Mouse (Mus musculus) frontal cortex, adult 2 months (tissue): ENCODE data around the gene Pou6f2. TPM values are rescaled to one million over a fixed set of nuclear protein-coding genes. Genes with fewer than 3 reads are reported as not detected.

Experiments
- DNase-seq, 2 experiments: peaks; one replicate each; pipeline ENCODE4 v3.0.0; 2022; ENCODE audit warnings: low spot score in 1 of 2; ENCODE audit errors: extremely low spot score in 1 of 2
- polyA plus RNA-seq: library from polyadenylated mRNA; depleted of rRNA; stranded (reverse); fragments of >200 nt; gene quantifications from 2 replicates; pipeline ENCODE4 v1.2.3, GENCODE M21; 2012; rRNA removed

Pou6f2 gene
- polyA plus RNA-seq: 0.64 and 0.92 TPM in 2 replicates

GRCm38 (mm10) chr13:18397586-18397985 lies at the start of gene Pou6f2:
Gene Pou6f2 (minus strand): TSS chr13:18397686.
- no peak for DNase-seq

GRCm38 (mm10) chr13:18439858-18440257 lies 42.4 kb upstream of the Pou6f2 start:
- no peak for DNase-seq

- peak in 1 of 2 experiments; percentile 24 for DNase-seq
Observed at GRCm38 (mm10) chr13:18387673-18388072, 9.8 kb downstream of the Pou6f2 start.

GRCm38 (mm10) chr13:18363373-18363772 lies 34.1 kb downstream of the Pou6f2 start:
- no peak for DNase-seq

- DNase-seq: no peak
Observed at GRCm38 (mm10) chr13:18344580-18345333, 52.7 kb downstream of the Pou6f2 start.

- DNase-seq: peak; percentile 12 to 40
Observed at GRCm38 (mm10) chr13:18338910-18339501, 58.5 kb downstream of the Pou6f2 start.

GRCm38 (mm10) chr13:18338022-18338421 lies 59.5 kb downstream of the Pou6f2 start:
- DNase-seq: peak; percentile 55 to 62

- no peak for DNase-seq
Observed at GRCm38 (mm10) chr13:18334035-18334434, 63.5 kb downstream of the Pou6f2 start.

GRCm38 (mm10) chr13:18332596-18332995 lies 64.9 kb downstream of the Pou6f2 start:
- no peak for DNase-seq

GRCm38 (mm10) chr13:18323980-18324678 lies 73.4 kb downstream of the Pou6f2 start:
- DNase-seq: no peak

GRCm38 (mm10) chr13:18323407-18323806 lies 74.1 kb downstream of the Pou6f2 start:
- no peak for DNase-seq

- no peak for DNase-seq
Observed at GRCm38 (mm10) chr13:18312613-18313012, 84.9 kb downstream of the Pou6f2 start.

GRCm38 (mm10) chr13:18309024-18309423 lies 88.5 kb downstream of the Pou6f2 start:
- no peak for DNase-seq

GRCm38 (mm10) chr13:18306506-18307145 lies 90.9 kb downstream of the Pou6f2 start:
- no peak for DNase-seq

- no peak for DNase-seq
Observed at GRCm38 (mm10) chr13:18299966-18300365, 97.5 kb downstream of the Pou6f2 start.

- DNase-seq: no peak
Observed at GRCm38 (mm10) chr13:18293438-18293837, 104.0 kb downstream of the Pou6f2 start.

- no peak for DNase-seq
Observed at GRCm38 (mm10) chr13:18290253-18290914, 107.1 kb downstream of the Pou6f2 start.

GRCm38 (mm10) chr13:18287536-18287935 lies 110.0 kb downstream of the Pou6f2 start:
- DNase-seq: no peak

- no peak for DNase-seq
Observed at GRCm38 (mm10) chr13:18282361-18282982, 115.0 kb downstream of the Pou6f2 start.

- DNase-seq: peak; percentile 5 to 53
Observed at GRCm38 (mm10) chr13:18281084-18281483, 116.4 kb downstream of the Pou6f2 start.
